Comparison of ENCODE assay signal across 8 mouse cellular contexts in the genomic region with DNA sequence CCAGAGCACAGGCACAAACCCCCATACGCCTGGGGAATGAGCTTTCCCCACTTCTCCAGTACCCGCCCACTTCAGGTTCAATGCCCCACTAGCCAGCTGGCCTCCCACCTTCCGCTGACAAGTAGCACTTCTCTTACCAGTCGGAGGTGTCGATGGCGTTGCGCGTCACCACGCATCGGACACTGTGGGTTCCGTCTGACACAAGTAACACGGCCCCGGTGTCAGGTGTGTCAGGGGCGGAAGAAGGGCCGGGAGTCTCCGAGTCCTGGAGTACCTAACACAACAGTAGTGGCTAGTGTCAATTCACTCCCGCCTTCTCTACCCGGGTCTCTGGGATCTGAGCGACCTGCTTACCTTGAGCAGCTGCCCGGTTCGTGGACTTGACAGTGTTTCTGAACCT. TPM values are rescaled to one million over a fixed set of nuclear protein-coding genes. Genes with fewer than 3 reads are reported as not detected.
DNase-seq lines count a peak whose midpoint lies in the region; ATAC-seq lines count a peak whose summit lies in the region.
"Had no signal": no experiment of that assay in that cellular context is flagged by ENCODE, and none has a peak within 500 bp of the region (broad histone marks: within the 10 kb centered on the region; RNA-seq: fewer than 3 reads in every experiment).

No protein-coding gene starts in this region.

- peak overlapping the region; percentile 80 for H3K4me3 ChIP-seq in heart, embryonic 15.5 days

- H3K4me2 ChIP-seq in heart, embryonic 15.5 days = peak overlapping the region; percentile 91

- peak; percentile 25 for ATAC-seq in heart, embryonic 15.5 days (replicated peaks; ENCODE audit: insufficient number of reproducible peaks, insufficient read depth, low FRiP score, low read depth)
- ATAC-seq in megakaryocyte progenitor cell, adult 5-6 weeks (replicated peaks; ENCODE audit: poor library complexity) = peak; percentile 63

- peaks cover 30% of the 10 kb centered on the region; the same call in 1 of the 2 replicates for H3K36me3 ChIP-seq in heart, embryonic 15.5 days
- H3K36me3 ChIP-seq in splenic B cell, adult 2 months (ENCODE audit: control insufficient read depth, insufficient read depth, low read length, poor library complexity, severe bottlenecking) = peaks cover 12% of the 10 kb centered on the region

- H3K27me3 ChIP-seq in heart, embryonic 15.5 days = peaks cover 2% of the 10 kb centered on the region; the same call in 1 of the 2 replicates
- H3K27me3 ChIP-seq in splenic B cell, adult 2 months (ENCODE audit: control insufficient read depth, insufficient read depth, low read length, poor library complexity, severe bottlenecking) = no peaks in the 10 kb centered on the region

- peak; percentile 76 for DNase-seq in right cerebral cortex, adult 18-20 months
- DNase-seq in right cerebral cortex, postnatal 25 days = no peak
- DNase-seq in c-Kit-positive CD71-negative TER-119-negative erythroid progenitor cells, embryonic 14.5 days (ENCODE audit: low read depth) = peak; percentile 47
- peak; percentile 50 for DNase-seq in left cerebral cortex, postnatal 4 days
- peak; percentile 90 for DNase-seq in splenic B cell, adult 2 months (ENCODE audit: low read depth, low spot score)

- peaks cover 17% of the 10 kb centered on the region for H3K4me1 ChIP-seq in heart, embryonic 15.5 days (replicated peaks)

- peak overlapping the region; percentile 95 for H3K27ac ChIP-seq in heart, embryonic 15.5 days

- WGBS in heart, embryonic 15.5 days = under 1% methylated on average over 21 of the region's 21 CpGs

- intact Hi-C loops in left cerebral cortex, postnatal 4 days (cut with DNase I) = no loop called here

- peak overlapping the region; percentile 70 for H3K9ac ChIP-seq in heart, embryonic 15.5 days

- H3K9me3 ChIP-seq in heart, embryonic 15.5 days (replicated peaks) = no peaks in the 10 kb centered on the region

RNA-seq across cellular contexts. Expression of gene Acd, which starts 0.3 kb away (rescaled TPM):
- 33.7 and 43.3 TPM in 2 replicates for polyA plus RNA-seq in heart, embryonic 15.5 days (2015; fragmentation: Nextera tagmentation; extraction: Ambion mirVana)
- total RNA-seq in left cerebral cortex, postnatal 4 days (2021) = 10 to 100 TPM; 55.9 to 58.9 TPM
- 40.1 and 56.7 TPM in 2 replicates for total RNA-seq in megakaryocyte progenitor cell, adult 5-6 weeks (2015)
- 21.4 and 28.1 TPM in 2 replicates for total RNA-seq in megakaryocyte progenitor cell, adult 5-6 weeks (2017)

RNA-seq across cellular contexts. Expression of gene Pard6a, which starts 0.4 kb away (rescaled TPM):
- 13.8 and 13.9 TPM in 2 replicates for polyA plus RNA-seq in heart, embryonic 15.5 days (2015; fragmentation: Nextera tagmentation; extraction: Ambion mirVana)
- 10 to 100 TPM; 28.4 to 33.1 TPM for total RNA-seq in left cerebral cortex, postnatal 4 days (2021)
- total RNA-seq in megakaryocyte progenitor cell, adult 5-6 weeks (2015) = 5.8 and 7.1 TPM in 2 replicates
- total RNA-seq in megakaryocyte progenitor cell, adult 5-6 weeks (2017) = 16.2 and 23.9 TPM in 2 replicates

RNA-seq across cellular contexts. Expression of gene 4933405L10Rik, which starts 6.9 kb away (rescaled TPM):
- polyA plus RNA-seq in heart, embryonic 15.5 days (2015; fragmentation: Nextera tagmentation; extraction: Ambion mirVana) = not detected in 2 replicates
- total RNA-seq in left cerebral cortex, postnatal 4 days (2021) = not detected
- total RNA-seq in megakaryocyte progenitor cell, adult 5-6 weeks (2015) = not detected in 2 replicates
- total RNA-seq in megakaryocyte progenitor cell, adult 5-6 weeks (2017) = not detected in 2 replicates
- total RNA-seq: heart, postnatal 14 days had no signal

RNA-seq across cellular contexts. Expression of gene Enkd1, which starts 7.4 kb away (rescaled TPM):
- 9.8 and 12.7 TPM in 2 replicates for polyA plus RNA-seq in heart, embryonic 15.5 days (2015; fragmentation: Nextera tagmentation; extraction: Ambion mirVana)
- 10 to 100 TPM; 15.5 to 17.9 TPM for total RNA-seq in left cerebral cortex, postnatal 4 days (2021)
- 12.7 and 13.0 TPM in 2 replicates for total RNA-seq in megakaryocyte progenitor cell, adult 5-6 weeks (2015)
- total RNA-seq in megakaryocyte progenitor cell, adult 5-6 weeks (2017) = 10.4 and 13.9 TPM in 2 replicates

RNA-seq across cellular contexts. Expression of gene Carmil2, which starts 14.5 kb away (rescaled TPM):
- 0.26 and 2.4 TPM in 2 replicates for polyA plus RNA-seq in heart, embryonic 15.5 days (2015; fragmentation: Nextera tagmentation; extraction: Ambion mirVana)
- 10 to 100 TPM; 39.4 to 40.8 TPM for total RNA-seq in left cerebral cortex, postnatal 4 days (2021)
- 2.2 and 3.4 TPM in 2 replicates for total RNA-seq in megakaryocyte progenitor cell, adult 5-6 weeks (2015)
- 2.0 and 2.2 TPM in 2 replicates for total RNA-seq in megakaryocyte progenitor cell, adult 5-6 weeks (2017)
